Mouse (Mus musculus): ENCODE measurements at regions not wholly inside any gene's neighbourhood (a gene's known extent, or its start where the extent isn't known, plus 50 kb on each side); places are given as distances from the start of the nearest gene placed in this dataset.

- H3K4me3 ChIP-seq (replicated peaks; ENCODE audit: extremely low read depth, low read depth, low read length): no peak overlapping the region
- TF ChIP-seq CTCF (IDR thresholded peaks at IDR 0.05; ENCODE audit: insufficient read depth, low read length): no peak
- DNase-seq: no peak
- 30% methylated on average over 6 of the region's 6 CpGs for WGBS
- H3K4me1 ChIP-seq (ENCODE audit: control insufficient read depth, insufficient read depth, low read length): peaks cover 3% of the 10 kb centered on the region; the same call in 1 of the 2 replicates
Observed at GRCm38 (mm10) chr13:54301677-54302076, 69.5 kb upstream of the Cplx2 start.

DNA sequence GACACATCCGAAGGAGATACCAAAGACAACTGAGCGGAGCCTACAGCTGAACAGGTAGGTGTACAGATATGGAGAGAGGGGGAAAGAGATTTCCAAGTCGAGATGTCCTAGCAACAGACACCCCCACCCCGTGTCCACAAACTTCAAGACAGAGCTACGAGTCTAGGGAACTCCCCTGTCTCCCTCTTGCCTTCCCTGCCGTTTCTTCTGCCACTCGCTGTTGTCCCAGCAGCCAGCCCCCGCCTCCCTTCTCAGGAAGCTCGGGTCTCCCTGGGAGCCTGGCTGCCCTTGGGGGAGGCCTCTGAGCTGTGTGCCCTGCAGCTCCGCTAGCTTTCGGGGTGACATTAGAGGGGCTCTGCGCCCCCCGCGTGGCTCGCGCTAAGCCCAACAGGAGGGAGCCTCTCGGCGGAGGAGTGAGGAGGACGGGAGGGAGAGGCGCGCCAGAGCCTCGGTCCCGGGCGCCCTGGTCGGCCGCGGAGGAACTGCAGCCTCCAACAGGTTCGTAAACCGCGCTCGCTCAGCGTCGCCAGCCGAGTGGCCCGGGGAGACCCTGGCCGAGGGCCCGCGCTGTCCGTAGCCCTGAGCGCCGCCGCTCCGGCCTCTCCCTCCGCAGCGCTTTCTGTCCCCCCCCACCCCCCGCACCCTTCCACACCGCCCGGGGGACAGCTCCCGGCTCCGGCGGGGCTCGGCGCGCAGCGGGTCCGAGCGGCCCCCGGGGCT lies 68.6 kb upstream of the Cplx2 start:
- TF ChIP-seq CTCF (IDR thresholded peaks at IDR 0.05; ENCODE audit: insufficient read depth, low read length) (no peak), POLR2A (IDR thresholded peaks at IDR 0.05; ENCODE audit: borderline replicate concordance, extremely low read depth, low read depth, low read length) (no peak)
- Histone ChIP-seq H3K4me1 (ENCODE audit: control insufficient read depth, insufficient read depth, low read length) (peaks cover 3% of the 10 kb centered on the region; the same call in 1 of the 2 replicates), H3K4me3 (replicated peaks; ENCODE audit: extremely low read depth, low read depth, low read length) (peak overlapping the region; percentile 86)
- peak; percentile 39 for DNase-seq
- 3% methylated on average over 57 of the region's 58 CpGs for WGBS

GRCm38 (mm10) chr13:54303071-54303924 lies 67.9 kb upstream of the Cplx2 start:
- WGBS: under 1% methylated on average over 54 of the region's 54 CpGs
- TF ChIP-seq CTCF (IDR thresholded peaks at IDR 0.05; ENCODE audit: insufficient read depth, low read length): no peak
- TF ChIP-seq POLR2A (IDR thresholded peaks at IDR 0.05; ENCODE audit: borderline replicate concordance, extremely low read depth, low read depth, low read length): peak; percentile 34; the same call in 1 of the 2 replicates
- DNase-seq: peak; percentile 76
- Histone ChIP-seq H3K4me1 (ENCODE audit: control insufficient read depth, insufficient read depth, low read length) (peaks cover 3% of the 10 kb centered on the region; the same call in 1 of the 2 replicates), H3K4me3 (replicated peaks; ENCODE audit: extremely low read depth, low read depth, low read length) (peak overlapping the region; percentile 86)

DNA sequence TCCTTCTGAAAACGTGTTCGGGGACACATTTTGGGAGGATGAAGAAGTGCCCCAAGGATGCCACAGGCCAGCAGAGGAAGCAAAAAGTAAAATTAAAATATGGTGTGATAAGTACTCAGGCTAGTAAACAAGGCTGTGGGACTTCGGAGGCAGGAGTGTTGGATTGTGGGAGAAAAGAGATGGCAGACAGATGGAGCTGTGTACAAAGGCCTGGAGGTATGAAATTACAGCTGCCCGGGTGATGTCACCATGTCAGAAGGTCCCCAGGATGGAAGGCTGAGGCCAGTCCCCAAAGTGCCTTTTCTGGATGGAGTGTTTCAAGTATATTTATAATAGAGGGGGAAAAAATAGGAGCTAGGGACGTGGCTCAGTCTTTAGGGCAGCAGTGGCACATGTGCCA lies 66.9 kb upstream of the Cplx2 start:
- peaks cover 5% of the 10 kb centered on the region; the same call in 1 of the 2 replicates for H3K4me1 ChIP-seq (ENCODE audit: control insufficient read depth, insufficient read depth, low read length)
- 45% methylated on average over 5 of the region's 5 CpGs for WGBS
- DNase-seq: no peak
- TF ChIP-seq POLR2A (IDR thresholded peaks at IDR 0.05; ENCODE audit: borderline replicate concordance, extremely low read depth, low read depth, low read length) (no peak), CTCF (IDR thresholded peaks at IDR 0.05; ENCODE audit: insufficient read depth, low read length) (no peak)
- no peak overlapping the region for H3K4me3 ChIP-seq (replicated peaks; ENCODE audit: extremely low read depth, low read depth, low read length)

- no peak for DNase-seq
- no peak overlapping the region for H3K4me3 ChIP-seq (replicated peaks; ENCODE audit: extremely low read depth, low read depth, low read length)
- TF ChIP-seq POLR2A (IDR thresholded peaks at IDR 0.05; ENCODE audit: borderline replicate concordance, extremely low read depth, low read depth, low read length): no peak
- no peak for TF ChIP-seq CTCF (IDR thresholded peaks at IDR 0.05; ENCODE audit: insufficient read depth, low read length)
- peaks cover 2% of the 10 kb centered on the region; the same call in 1 of the 2 replicates for H3K4me1 ChIP-seq (ENCODE audit: control insufficient read depth, insufficient read depth, low read length)
- WGBS: 28% methylated on average over 2 of the region's 2 CpGs
Observed at GRCm38 (mm10) chr13:54308591-54308990, 62.6 kb upstream of the Cplx2 start.

GRCm38 (mm10) chr13:54309354-54309753 lies 61.8 kb upstream of the Cplx2 start:
- no peak overlapping the region for H3K4me3 ChIP-seq (replicated peaks; ENCODE audit: extremely low read depth, low read depth, low read length)
- WGBS: 30% methylated on average over 5 of the region's 5 CpGs
- TF ChIP-seq POLR2A (IDR thresholded peaks at IDR 0.05; ENCODE audit: borderline replicate concordance, extremely low read depth, low read depth, low read length) (no peak), CTCF (IDR thresholded peaks at IDR 0.05; ENCODE audit: insufficient read depth, low read length) (no peak)
- no peak for DNase-seq
- peaks cover 2% of the 10 kb centered on the region; the same call in 1 of the 2 replicates for H3K4me1 ChIP-seq (ENCODE audit: control insufficient read depth, insufficient read depth, low read length)

DNA sequence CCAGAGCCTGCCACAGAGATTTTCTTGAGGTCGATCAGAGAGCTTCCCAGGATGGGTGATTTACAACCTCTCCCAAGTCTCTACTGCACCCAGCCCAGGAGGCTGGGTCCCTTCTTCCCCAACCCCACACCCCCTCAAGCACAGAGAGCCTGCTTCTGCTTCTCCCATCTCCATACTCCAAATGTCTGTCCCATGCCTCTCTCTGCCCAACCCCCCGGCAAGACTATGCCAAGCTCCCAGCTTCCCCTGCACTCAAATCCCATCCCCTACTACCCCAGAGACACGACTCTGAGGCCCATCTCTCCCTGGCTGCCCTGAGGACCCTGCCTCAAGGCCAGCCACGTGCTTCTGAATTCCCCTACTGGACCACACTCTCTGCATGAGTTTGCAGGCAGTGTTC lies 61.0 kb upstream of the Cplx2 start:
- WGBS: 62% methylated on average over 4 of the region's 4 CpGs
- Histone ChIP-seq H3K4me3 (replicated peaks; ENCODE audit: extremely low read depth, low read depth, low read length) (no peak overlapping the region), H3K4me1 (ENCODE audit: control insufficient read depth, insufficient read depth, low read length) (peaks cover 2% of the 10 kb centered on the region; the same call in 1 of the 2 replicates)
- DNase-seq: no peak
- TF ChIP-seq CTCF (IDR thresholded peaks at IDR 0.05; ENCODE audit: insufficient read depth, low read length): no peak
- TF ChIP-seq POLR2A (IDR thresholded peaks at IDR 0.05; ENCODE audit: borderline replicate concordance, extremely low read depth, low read depth, low read length): no peak

DNA sequence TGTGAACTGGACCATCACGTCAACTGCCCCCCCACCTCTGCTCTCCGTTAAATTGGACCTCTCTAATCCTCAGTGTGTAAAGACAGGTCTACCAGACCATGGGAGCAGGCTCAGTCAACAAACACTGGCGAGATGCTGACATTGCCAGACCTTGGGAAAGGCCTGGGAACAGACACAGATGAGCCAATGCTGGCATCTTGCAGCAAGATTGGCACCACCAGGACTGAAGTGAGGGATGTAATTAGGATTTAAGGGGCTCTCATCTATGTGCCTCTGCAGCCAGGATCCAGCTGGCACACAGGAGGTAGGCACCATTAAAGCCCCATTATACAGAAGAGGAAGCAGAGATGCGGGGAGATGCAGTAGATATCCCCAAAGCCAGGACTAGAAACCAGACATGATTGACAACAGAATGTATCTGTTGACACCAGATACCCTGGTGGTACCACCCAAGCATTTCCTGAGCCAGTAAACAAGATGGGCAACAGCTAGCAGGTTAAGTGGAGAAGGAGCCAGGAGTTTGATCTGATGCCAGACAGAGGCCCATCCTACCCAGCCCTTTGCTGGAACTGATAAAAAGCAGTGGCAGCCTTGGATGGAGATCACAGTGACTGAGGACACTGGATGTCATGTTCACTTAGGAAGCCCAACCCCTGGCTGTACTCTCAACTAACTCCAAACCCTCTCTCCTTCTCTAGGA lies 59.7 kb upstream of the Cplx2 start:
- 86% methylated on average over 4 of the region's 4 CpGs for WGBS
- no peak for DNase-seq
- TF ChIP-seq CTCF (IDR thresholded peaks at IDR 0.05; ENCODE audit: insufficient read depth, low read length): no peak
- no peak for TF ChIP-seq POLR2A (IDR thresholded peaks at IDR 0.05; ENCODE audit: borderline replicate concordance, extremely low read depth, low read depth, low read length)
- Histone ChIP-seq H3K4me1 (ENCODE audit: control insufficient read depth, insufficient read depth, low read length) (peaks cover 2% of the 10 kb centered on the region; the same call in 1 of the 2 replicates), H3K4me3 (replicated peaks; ENCODE audit: extremely low read depth, low read depth, low read length) (no peak overlapping the region)

All from lung, adult 2 months (tissue).